Mouse (Mus musculus) erythroblast, embryonic 14.5 days (primary cell): Measurements from ENCODE around the gene Yipf2. TPM values are rescaled to one million over a fixed set of nuclear protein-coding genes. Genes with fewer than 3 reads are reported as not detected.

Experiments used
- H3K27me3 ChIP-seq: 2 replicates; pipeline ENCODE4 v1.6.1; 2012; ENCODE audit warnings: inconsistent platforms; ENCODE audit not compliant: control insufficient read depth
- H3K36me3 ChIP-seq: 2 replicates; pipeline ENCODE4 v1.6.1; 2012; ENCODE audit warnings: mild to moderate bottlenecking, inconsistent platforms; ENCODE audit not compliant: control insufficient read depth
- H3K4me1 ChIP-seq: 2 replicates; pipeline ENCODE4 v1.6.1; 2012; ENCODE audit warnings: inconsistent platforms; ENCODE audit not compliant: control insufficient read depth
- H3K4me3 ChIP-seq: replicated peaks from 2 replicates; pipeline ENCODE3; 2012; ENCODE audit warnings: moderate library complexity, mild to moderate bottlenecking, inconsistent platforms
- H3K9me3 ChIP-seq: 2 replicates; pipeline ENCODE4 v1.6.1; 2012; ENCODE audit warnings: low read length, inconsistent platforms, mixed read lengths; ENCODE audit not compliant: control insufficient read depth
- GATA1 ChIP-seq: IDR thresholded peaks from 2 replicates; pipeline ENCODE4 v1.6.1; 2012; ENCODE audit warnings: low read length, inconsistent platforms, mixed read lengths
- TAL1 ChIP-seq: IDR thresholded peaks from 3 replicates; pipeline ENCODE4 v1.6.1; 2012; ENCODE audit warnings: low read length, inconsistent platforms, mixed read lengths
- polyA plus RNA-seq: library from polyadenylated mRNA; stranded (reverse); fragments of >175 nt; gene quantifications from 2 replicates; pipeline ENCODE4 v1.2.3, GENCODE M21; 2012

Gene Yipf2
- polyA plus RNA-seq, result 0.20 and 0.25 TPM in 2 replicates

GRCm38 (mm10) chr9:21592703-21593121, at the start of gene Yipf2, which contains the start of gene Timm29:
Gene Yipf2 (minus strand): TSS chr9:21592828.
Gene Timm29 (plus strand): TSS chr9:21592722.
- no peaks in the 10 kb centered on the region for H3K9me3 ChIP-seq
- H3K27me3 ChIP-seq, result no peaks in the 10 kb centered on the region
- TF ChIP-seq TAL1 (no peak), GATA1 (no peak)
- H3K4me3 ChIP-seq, result peak within 1 kb of the TSS; percentile 84
- H3K36me3 ChIP-seq, result peaks cover 70% of the 10 kb centered on the region
- H3K4me1 ChIP-seq, result peaks cover 43% of the 10 kb centered on the region

- Histone ChIP-seq H3K9me3 (no peaks in the 10 kb centered on the region), H3K4me3 (no peak overlapping the region), H3K4me1 (no peaks in the 10 kb centered on the region), H3K36me3 (peaks cover 100% of the 10 kb centered on the region), H3K27me3 (no peaks in the 10 kb centered on the region)
- TF ChIP-seq TAL1 (no peak), GATA1 (no peak)
Measured at GRCm38 (mm10) chr9:21639031-21639430, 46.4 kb upstream of the Yipf2 start.

- Histone ChIP-seq H3K9me3 (no peaks in the 10 kb centered on the region), H3K4me3 (no peak overlapping the region), H3K27me3 (no peaks in the 10 kb centered on the region), H3K36me3 (peaks cover 91% of the 10 kb centered on the region), H3K4me1 (no peaks in the 10 kb centered on the region; the same call in 1 of the 2 replicates)
- TF ChIP-seq TAL1, result no peak
- no peak for TF ChIP-seq GATA1
Measured at GRCm38 (mm10) chr9:21635639-21636038, 43.0 kb upstream of the Yipf2 start.

GRCm38 (mm10) chr9:21633106-21633505, 40.5 kb upstream of the Yipf2 start:
- no peak overlapping the region for H3K4me3 ChIP-seq
- H3K36me3 ChIP-seq, result peaks cover 66% of the 10 kb centered on the region
- H3K9me3 ChIP-seq, result no peaks in the 10 kb centered on the region
- no peak for TF ChIP-seq TAL1
- TF ChIP-seq GATA1, result no peak
- peaks cover 1% of the 10 kb centered on the region; the same call in 1 of the 2 replicates for H3K4me1 ChIP-seq
- no peaks in the 10 kb centered on the region for H3K27me3 ChIP-seq

- TF ChIP-seq TAL1 (no peak), GATA1 (no peak)
- Histone ChIP-seq H3K4me1 (peaks cover 3% of the 10 kb centered on the region), H3K36me3 (peaks cover 43% of the 10 kb centered on the region)
Measured at GRCm38 (mm10) chr9:21630673-21631072, 38.0 kb upstream of the Yipf2 start.

GRCm38 (mm10) chr9:21627145-21627795, 34.6 kb upstream of the Yipf2 start:
- TF ChIP-seq TAL1, result no peak
- TF ChIP-seq GATA1, result no peak
- Histone ChIP-seq H3K4me1 (peaks cover 16% of the 10 kb centered on the region), H3K9me3 (no peaks in the 10 kb centered on the region), H3K4me3 (no peak overlapping the region), H3K27me3 (no peaks in the 10 kb centered on the region), H3K36me3 (peaks cover 26% of the 10 kb centered on the region)

More at GRCm38 (mm10) chr9:21630673-21631072, 38.0 kb upstream of the Yipf2 start:
- Histone ChIP-seq H3K4me3 (no peak overlapping the region), H3K9me3 (no peaks in the 10 kb centered on the region), H3K27me3 (no peaks in the 10 kb centered on the region)

- Histone ChIP-seq H3K36me3 (peaks cover 22% of the 10 kb centered on the region), H3K4me1 (peaks cover 20% of the 10 kb centered on the region), H3K4me3 (no peak overlapping the region), H3K9me3 (no peaks in the 10 kb centered on the region), H3K27me3 (no peaks in the 10 kb centered on the region)
- TF ChIP-seq GATA1, result no peak
- no peak for TF ChIP-seq TAL1
Measured at GRCm38 (mm10) chr9:21626571-21626970, 33.9 kb upstream of the Yipf2 start.

- Histone ChIP-seq H3K27me3 (no peaks in the 10 kb centered on the region), H3K9me3 (no peaks in the 10 kb centered on the region), H3K4me1 (peaks cover 21% of the 10 kb centered on the region), H3K36me3 (peaks cover 19% of the 10 kb centered on the region), H3K4me3 (no peak overlapping the region)
- TF ChIP-seq TAL1 (no peak), GATA1 (no peak)
Measured at GRCm38 (mm10) chr9:21625342-21626339, 33.0 kb upstream of the Yipf2 start.

GRCm38 (mm10) chr9:21622676-21623075, 30.0 kb upstream of the Yipf2 start:
- Histone ChIP-seq H3K36me3 (peaks cover 37% of the 10 kb centered on the region), H3K4me3 (no peak overlapping the region), H3K9me3 (no peaks in the 10 kb centered on the region), H3K4me1 (peaks cover 38% of the 10 kb centered on the region), H3K27me3 (no peaks in the 10 kb centered on the region)
- TF ChIP-seq TAL1 (no peak), GATA1 (no peak)
